Mouse (Mus musculus): ENCODE data around the gene Nol3. TPM values are rescaled to one million over a fixed set of nuclear protein-coding genes. Genes with fewer than 3 reads are reported as not detected.

The Nol3 gene
- polyA plus RNA-seq, 1 experiment = 3.5 TPM

DNA sequence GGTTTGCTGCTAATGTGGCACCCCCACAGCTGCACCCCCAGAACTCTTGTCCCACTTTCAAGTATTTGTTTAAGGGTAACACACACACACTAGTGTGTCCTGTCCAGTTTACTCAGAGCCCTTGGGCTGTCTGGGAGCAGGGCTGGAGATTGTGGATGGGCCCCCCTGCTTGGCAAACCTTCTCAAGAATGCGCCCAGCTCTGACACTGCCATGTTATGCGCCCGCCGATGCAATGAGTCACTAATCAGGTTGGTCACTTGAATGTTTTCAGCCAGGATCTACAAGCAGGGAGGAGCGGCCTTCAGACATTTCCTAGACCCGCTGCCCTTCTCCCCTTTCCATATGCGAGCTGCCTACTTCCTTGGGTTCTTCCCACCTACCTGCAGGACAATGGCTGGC is 16.5 kb downstream of the Nol3 start:
- TF ChIP-seq POLR2A (IDR thresholded peaks at IDR 0.05; ENCODE audit: control insufficient read depth, extremely low read depth, insufficient read depth, low read length, poor library complexity) (no peak), CTCF (IDR thresholded peaks at IDR 0.05; ENCODE audit: borderline replicate concordance, control insufficient read depth, extremely low read depth, insufficient read depth, low read length, poor library complexity) (no peak)
- Histone ChIP-seq H3K4me1 (replicated peaks; ENCODE audit: control insufficient read depth, insufficient read depth, low read length) (peaks cover 33% of the 10 kb centered on the region), H3K36me3 (ENCODE audit: control insufficient read depth, insufficient read depth, low read length) (no peaks in the 10 kb centered on the region), H3K4me3 (ENCODE audit: control insufficient read depth, insufficient read depth, low read length) (no peak overlapping the region), H3K27me3 (ENCODE audit: control insufficient read depth, insufficient read depth, low read length) (no peaks in the 10 kb centered on the region), H3K27ac (ENCODE audit: control insufficient read depth, insufficient read depth, low read length) (no peak overlapping the region)
- 97% methylated on average over 7 of the region's 7 CpGs for WGBS
- no peak for DNase-seq

- no peaks in the 10 kb centered on the region for H3K27me3 ChIP-seq (ENCODE audit: control insufficient read depth, insufficient read depth, low read length)
- H3K4me3 ChIP-seq (ENCODE audit: control insufficient read depth, insufficient read depth, low read length) = no peak overlapping the region
- DNase-seq = no peak
- no peak overlapping the region for H3K27ac ChIP-seq (ENCODE audit: control insufficient read depth, insufficient read depth, low read length)
- H3K4me1 ChIP-seq (replicated peaks; ENCODE audit: control insufficient read depth, insufficient read depth, low read length) = peaks cover 36% of the 10 kb centered on the region
- 94% methylated on average over 19 of the region's 19 CpGs for WGBS
- no peak for TF ChIP-seq CTCF (IDR thresholded peaks at IDR 0.05; ENCODE audit: borderline replicate concordance, control insufficient read depth, extremely low read depth, insufficient read depth, low read length, poor library complexity)
- no peak for TF ChIP-seq POLR2A (IDR thresholded peaks at IDR 0.05; ENCODE audit: control insufficient read depth, extremely low read depth, insufficient read depth, low read length, poor library complexity)
- H3K36me3 ChIP-seq (ENCODE audit: control insufficient read depth, insufficient read depth, low read length) = no peaks in the 10 kb centered on the region
Observed at GRCm38 (mm10) chr8:105293405-105293804, 17.5 kb downstream of the Nol3 start.

DNA sequence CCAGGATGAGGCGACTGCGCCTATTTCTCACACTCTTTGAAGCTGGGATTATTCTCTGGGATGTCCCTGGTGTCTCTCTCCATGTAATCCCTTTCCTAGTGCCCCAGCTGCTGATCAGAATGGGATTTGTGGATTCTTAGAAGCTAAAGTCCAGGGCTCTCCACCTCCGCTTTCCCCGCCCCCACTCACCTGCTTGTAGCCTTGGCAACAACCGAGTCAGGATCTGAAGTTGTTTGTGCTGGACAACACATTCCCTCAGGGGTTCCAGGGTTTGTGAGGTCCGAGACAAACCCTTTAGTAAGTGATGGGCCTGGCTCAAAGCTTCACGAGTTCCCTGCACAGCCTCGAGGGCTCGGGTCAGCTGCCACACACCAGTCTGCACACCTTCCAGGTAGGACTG is 18.8 kb downstream of the Nol3 start:
- 86% methylated on average over 9 of the region's 9 CpGs for WGBS
- peaks cover 4% of the 10 kb centered on the region for H3K36me3 ChIP-seq (ENCODE audit: control insufficient read depth, insufficient read depth, low read length)
- H3K27ac ChIP-seq (ENCODE audit: control insufficient read depth, insufficient read depth, low read length) = no peak overlapping the region
- DNase-seq = no peak
- TF ChIP-seq CTCF (IDR thresholded peaks at IDR 0.05; ENCODE audit: borderline replicate concordance, control insufficient read depth, extremely low read depth, insufficient read depth, low read length, poor library complexity) = no peak
- no peak for TF ChIP-seq POLR2A (IDR thresholded peaks at IDR 0.05; ENCODE audit: control insufficient read depth, extremely low read depth, insufficient read depth, low read length, poor library complexity)
- H3K4me3 ChIP-seq (ENCODE audit: control insufficient read depth, insufficient read depth, low read length) = no peak overlapping the region
- H3K4me1 ChIP-seq (replicated peaks; ENCODE audit: control insufficient read depth, insufficient read depth, low read length) = peaks cover 36% of the 10 kb centered on the region
- H3K27me3 ChIP-seq (ENCODE audit: control insufficient read depth, insufficient read depth, low read length) = no peaks in the 10 kb centered on the region

DNA sequence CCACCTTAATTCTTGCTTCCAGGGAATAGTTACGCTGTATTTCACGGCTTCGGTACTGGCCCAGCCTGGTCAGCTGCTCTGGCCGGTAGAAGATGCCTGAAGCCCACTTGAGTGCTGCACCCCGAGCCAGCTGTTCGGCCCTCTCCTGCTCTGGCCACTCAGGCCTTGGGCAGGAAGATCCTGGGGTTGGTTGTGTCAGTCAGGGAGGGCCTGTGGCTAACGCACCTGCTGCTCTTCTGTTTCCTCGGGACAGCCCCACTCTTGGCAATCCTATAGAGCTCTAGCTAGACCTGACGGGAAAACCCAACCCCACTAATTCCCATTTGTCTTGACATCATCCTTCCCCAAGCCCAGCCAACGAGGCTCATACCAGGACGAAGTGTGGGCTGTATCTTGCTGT is 19.3 kb downstream of the Nol3 start:
- TF ChIP-seq CTCF (IDR thresholded peaks at IDR 0.05; ENCODE audit: borderline replicate concordance, control insufficient read depth, extremely low read depth, insufficient read depth, low read length, poor library complexity) = no peak
- no peak for TF ChIP-seq POLR2A (IDR thresholded peaks at IDR 0.05; ENCODE audit: control insufficient read depth, extremely low read depth, insufficient read depth, low read length, poor library complexity)
- H3K4me1 ChIP-seq (replicated peaks; ENCODE audit: control insufficient read depth, insufficient read depth, low read length) = peaks cover 36% of the 10 kb centered on the region
- no peaks in the 10 kb centered on the region for H3K27me3 ChIP-seq (ENCODE audit: control insufficient read depth, insufficient read depth, low read length)
- peaks cover 8% of the 10 kb centered on the region for H3K36me3 ChIP-seq (ENCODE audit: control insufficient read depth, insufficient read depth, low read length)
- no peak overlapping the region for H3K27ac ChIP-seq (ENCODE audit: control insufficient read depth, insufficient read depth, low read length)
- 54% methylated on average over 11 of the region's 11 CpGs for WGBS
- H3K4me3 ChIP-seq (ENCODE audit: control insufficient read depth, insufficient read depth, low read length) = no peak overlapping the region
- no peak for DNase-seq

DNA sequence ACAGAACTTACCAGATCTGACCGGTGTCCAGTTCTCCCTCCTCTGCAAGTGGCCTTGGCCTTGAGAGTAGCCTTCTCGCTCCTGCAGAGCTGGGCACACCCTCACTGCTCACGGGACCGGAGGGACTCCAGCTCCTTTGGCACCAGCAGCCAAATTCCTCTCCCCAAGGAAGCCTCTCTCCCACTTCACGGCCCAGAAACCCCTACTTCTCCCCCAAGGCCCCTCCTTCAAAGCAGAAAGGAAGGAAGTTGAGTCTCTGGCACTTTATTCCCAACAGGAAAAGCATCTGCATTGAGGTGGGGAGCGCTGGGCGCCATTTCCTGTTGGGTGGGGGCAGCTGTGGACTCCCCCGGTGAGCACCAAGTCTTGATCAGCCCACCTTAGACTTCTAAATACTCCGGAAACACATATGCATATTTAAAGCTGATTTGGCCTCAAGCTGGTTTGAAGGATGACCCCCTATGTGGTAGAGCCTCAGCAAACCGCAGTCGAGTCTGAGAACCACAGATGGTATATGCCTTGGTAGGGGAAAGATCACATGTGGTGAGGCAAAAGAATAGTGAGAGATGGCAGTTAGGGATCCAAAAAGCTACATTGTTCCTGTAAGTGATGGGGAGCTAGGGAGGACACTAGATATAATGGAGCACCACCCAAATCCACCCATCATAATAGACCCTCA is 20.1 kb downstream of the Nol3 start, which contains the start of gene Exoc3l:
Gene Exoc3l (minus strand): TSS at position 207 of the 679 bp plus-strand sequence.
- no peak for DNase-seq
- Histone ChIP-seq H3K36me3 (ENCODE audit: control insufficient read depth, insufficient read depth, low read length) (peaks cover 12% of the 10 kb centered on the region), H3K4me3 (ENCODE audit: control insufficient read depth, insufficient read depth, low read length) (no peak within 1 kb of the TSS), H3K27me3 (ENCODE audit: control insufficient read depth, insufficient read depth, low read length) (no peaks in the 10 kb centered on the region), H3K27ac (ENCODE audit: control insufficient read depth, insufficient read depth, low read length) (peak within 1 kb of the TSS; percentile 45), H3K4me1 (replicated peaks; ENCODE audit: control insufficient read depth, insufficient read depth, low read length) (peaks cover 32% of the 10 kb centered on the region)
- WGBS = 8% methylated on average over 11 of the region's 11 CpGs
- no peak for TF ChIP-seq POLR2A (IDR thresholded peaks at IDR 0.05; ENCODE audit: control insufficient read depth, extremely low read depth, insufficient read depth, low read length, poor library complexity)
- no peak for TF ChIP-seq CTCF (IDR thresholded peaks at IDR 0.05; ENCODE audit: borderline replicate concordance, control insufficient read depth, extremely low read depth, insufficient read depth, low read length, poor library complexity)

DNA sequence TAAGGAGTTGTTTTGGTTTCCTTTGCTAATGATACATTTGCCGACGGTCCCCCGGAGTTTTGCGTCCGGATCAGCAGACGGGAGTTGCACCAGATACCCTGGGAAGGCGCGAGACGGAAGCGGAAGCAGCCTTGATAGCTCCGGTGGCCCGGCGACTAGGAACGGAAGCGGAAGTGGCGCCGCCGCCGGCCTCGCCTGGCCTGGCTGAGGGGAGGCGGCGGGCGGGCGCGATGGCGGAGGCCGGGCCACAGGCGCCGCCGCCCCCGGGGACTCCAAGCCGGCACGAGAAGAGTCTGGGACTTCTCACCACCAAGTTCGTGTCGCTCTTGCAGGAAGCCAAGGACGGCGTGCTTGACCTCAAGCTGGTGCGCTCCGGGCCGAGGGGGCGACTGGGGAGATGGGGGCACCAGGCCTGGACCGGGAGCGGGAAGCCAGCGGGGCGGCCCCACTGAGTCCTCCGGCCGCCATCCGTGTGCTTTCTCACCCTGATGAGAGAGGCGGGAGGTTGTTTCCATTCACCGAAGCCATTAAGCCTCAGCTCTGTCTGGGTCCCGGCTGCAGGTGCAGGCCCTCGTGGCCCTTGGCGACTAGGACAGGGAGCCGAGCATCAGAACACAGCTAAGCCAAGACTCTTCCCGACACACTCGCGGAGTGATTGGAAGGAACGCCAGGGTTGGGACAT is 21.7 kb downstream of the Nol3 start, which contains the start of gene E2f4:
Gene E2f4 (plus strand): TSS at position 153 of the 682 bp plus-strand sequence.
- Histone ChIP-seq H3K4me3 (ENCODE audit: control insufficient read depth, insufficient read depth, low read length) (peak within 1 kb of the TSS; percentile 86), H3K4me1 (replicated peaks; ENCODE audit: control insufficient read depth, insufficient read depth, low read length) (peaks cover 32% of the 10 kb centered on the region), H3K36me3 (ENCODE audit: control insufficient read depth, insufficient read depth, low read length) (peaks cover 27% of the 10 kb centered on the region), H3K27ac (ENCODE audit: control insufficient read depth, insufficient read depth, low read length) (peak within 1 kb of the TSS; percentile 92), H3K27me3 (ENCODE audit: control insufficient read depth, insufficient read depth, low read length) (no peaks in the 10 kb centered on the region)
- under 1% methylated on average over 58 of the region's 58 CpGs for WGBS
- TF ChIP-seq CTCF (IDR thresholded peaks at IDR 0.05; ENCODE audit: borderline replicate concordance, control insufficient read depth, extremely low read depth, insufficient read depth, low read length, poor library complexity) (no peak), POLR2A (IDR thresholded peaks at IDR 0.05; ENCODE audit: control insufficient read depth, extremely low read depth, insufficient read depth, low read length, poor library complexity) (peak; percentile 82)
- peak; percentile 89 for DNase-seq
